Mouse (Mus musculus) forebrain, postnatal 0 days (tissue): ENCODE results near the gene Lrig3. TPM values are rescaled to one million over a fixed set of nuclear protein-coding genes. Genes with fewer than 3 reads are reported as not detected.

Experiments used
- ATAC-seq: fragments of 200-750 bp; cut with Nextera tagmentation; 2 replicates; pipeline ENCODE4 v1.8.0; 2017; ENCODE audit warnings: mild to moderate bottlenecking, moderate library complexity
- DNase-seq: peaks from one replicate; pipeline ENCODE4 v3.0.0-alpha.2; 2015
- H3K27ac ChIP-seq: fragments of 300-500 bp; sonication (generic); 2 replicates; pipeline ENCODE4 v1.5.1; 2014; ENCODE audit warnings: low read depth, mild to moderate bottlenecking, antibody characterized with exemption, low read length, moderate library complexity, mixed read lengths
- H3K27me3 ChIP-seq: fragments of 300-500 bp; sonication (generic); 2 replicates; pipeline ENCODE4 v1.6.1; 2014; ENCODE audit warnings: mild to moderate bottlenecking, low read length, mixed read lengths; ENCODE audit not compliant: insufficient read depth
- H3K36me3 ChIP-seq: fragments of 300-500 bp; sonication (generic); 2 replicates; pipeline ENCODE4 v1.6.1; 2014; ENCODE audit warnings: mild to moderate bottlenecking, moderate library complexity; ENCODE audit not compliant: insufficient read depth
- H3K4me1 ChIP-seq: fragments of 300-500 bp; sonication (generic); 2 replicates; pipeline ENCODE4 v1.6.1; 2014; ENCODE audit warnings: antibody characterized with exemption; ENCODE audit not compliant: insufficient read depth
- H3K4me2 ChIP-seq: fragments of 300-500 bp; sonication (generic); 2 replicates; pipeline ENCODE4 v1.6.1; 2014; ENCODE audit warnings: low read depth, mild to moderate bottlenecking, moderate library complexity
- H3K4me3 ChIP-seq: fragments of 300-500 bp; sonication (generic); 2 replicates; pipeline ENCODE4 v1.5.1; 2014; ENCODE audit warnings: low read depth, low read length, mixed read lengths
- H3K9ac ChIP-seq: fragments of 300-500 bp; sonication (generic); 2 replicates; pipeline ENCODE4 v1.6.1; 2014; ENCODE audit warnings: mild to moderate bottlenecking
- H3K9me3 ChIP-seq: fragments of 300-500 bp; sonication (generic); 2 replicates; pipeline ENCODE4 v1.6.1; 2016; ENCODE audit warnings: low read length
- CTCF ChIP-seq: sonication (generic); IDR thresholded peaks from 2 replicates; pipeline ENCODE4 v1.5.1; 2016; ENCODE audit warnings: antibody characterized with exemption, control low read depth, low read depth
- WGBS: fragments of 180-500 bp; shearing (Covaris S2); extraction: QIAGEN DNeasy Blood & Tissue Kit; methylation state at CpG from one replicate; pipeline ENCODE4 v1.1.7; 2014; 5-methylcytosine and 5-hydroxymethylcytosine counted together
- polyA plus RNA-seq: library from polyadenylated mRNA; unstranded; fragments of >200 nt; fragmentation: Nextera tagmentation; extraction: Ambion mirVana; gene quantifications from 2 replicates; pipeline ENCODE4 v1.2.1, GENCODE M21; 2015
- total RNA-seq: library from RNA; depleted of rRNA; stranded (reverse); fragments of >200 nt; gene quantifications from 2 replicates; pipeline ENCODE4 v1.2.3, GENCODE M21; 2014; rRNA removed

The Lrig3 gene
- total RNA-seq (2.8 and 5.2 TPM in 2 replicates), polyA plus RNA-seq (1.6 and 1.7 TPM in 2 replicates)

DNA sequence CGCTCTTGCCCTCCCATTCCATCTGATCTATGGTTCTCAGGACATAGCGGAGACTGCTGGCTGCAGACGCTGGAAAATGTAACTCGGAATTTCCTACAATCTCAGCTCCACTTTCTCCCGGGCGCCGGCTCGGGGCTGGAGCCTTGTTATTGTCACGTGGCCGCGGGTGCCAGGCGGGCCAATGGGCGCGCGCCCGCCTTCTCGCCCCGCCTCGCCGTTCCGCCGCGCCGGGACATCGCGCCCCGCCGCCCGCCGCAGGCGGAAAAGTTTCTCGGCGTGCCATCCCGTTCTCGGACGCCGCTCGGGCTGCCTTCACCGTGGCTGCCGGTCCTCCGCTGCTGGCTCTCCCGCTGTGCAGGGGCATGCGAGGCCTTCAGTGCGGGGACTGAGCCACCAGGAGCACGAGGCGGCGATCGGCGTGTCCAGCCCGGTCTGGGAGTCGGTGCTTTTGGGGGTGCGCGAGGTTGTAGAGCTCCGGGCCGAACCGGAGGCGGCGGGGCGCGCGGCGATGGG lies at the start of gene Lrig3:
TSS of gene Lrig3 (plus strand) at position 201 of the 513 bp plus-strand sequence.
- H3K27ac ChIP-seq: 0 out of 2 replicates have a peak within 1 kb of the TSS, but pooled peaks have one; percentile 17
- TF ChIP-seq CTCF: no peak
- 2% methylated on average over 62 of the region's 62 CpGs for WGBS
- H3K36me3 ChIP-seq: no peaks in the 10 kb centered on the region
- no peaks in the 10 kb centered on the region for H3K27me3 ChIP-seq
- DNase-seq (peak; percentile 74), ATAC-seq (peak; percentile 92)
- H3K9ac ChIP-seq: peak within 1 kb of the TSS; percentile 43
- peak within 1 kb of the TSS; percentile 97 for H3K4me2 ChIP-seq
- H3K9me3 ChIP-seq: no peaks in the 10 kb centered on the region
- 0 out of 2 replicates have a peak, but pooled peaks cover 3% of the 10 kb centered on the region for H3K4me1 ChIP-seq
- peak within 1 kb of the TSS; percentile 53 for H3K4me3 ChIP-seq

DNA sequence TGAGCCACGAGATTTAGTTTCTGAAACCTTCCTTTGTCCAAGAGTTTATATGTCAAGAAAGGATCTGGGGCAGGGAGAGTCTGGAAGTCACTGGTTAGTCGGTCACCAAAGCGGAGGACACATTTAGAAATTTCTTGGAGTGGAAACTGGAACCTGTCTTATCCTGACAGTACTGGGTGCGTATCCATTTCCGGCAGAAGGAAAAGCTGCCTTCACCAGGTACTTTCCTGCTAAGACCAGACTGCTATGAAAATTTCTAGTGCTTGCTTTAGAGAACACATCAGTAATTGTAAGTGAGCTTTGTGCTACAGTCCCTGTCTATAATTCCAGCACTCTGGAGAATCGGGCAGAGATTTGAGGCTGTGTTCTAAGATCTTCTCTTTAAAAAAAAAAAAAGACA lies 49.2 kb upstream of the Lrig3 start:
- DNase-seq (peak; percentile 25), ATAC-seq (peak; percentile 43)
- no peaks in the 10 kb centered on the region for H3K27me3 ChIP-seq
- no peaks in the 10 kb centered on the region for H3K36me3 ChIP-seq
- no peak overlapping the region for H3K4me3 ChIP-seq
- no peaks in the 10 kb centered on the region for H3K4me1 ChIP-seq
- no peak overlapping the region for H3K4me2 ChIP-seq
- no peak for TF ChIP-seq CTCF
- no peak overlapping the region for H3K9ac ChIP-seq
- no peak overlapping the region for H3K27ac ChIP-seq
- no peaks in the 10 kb centered on the region for H3K9me3 ChIP-seq
- 46% methylated on average over 6 of the region's 6 CpGs for WGBS

DNA sequence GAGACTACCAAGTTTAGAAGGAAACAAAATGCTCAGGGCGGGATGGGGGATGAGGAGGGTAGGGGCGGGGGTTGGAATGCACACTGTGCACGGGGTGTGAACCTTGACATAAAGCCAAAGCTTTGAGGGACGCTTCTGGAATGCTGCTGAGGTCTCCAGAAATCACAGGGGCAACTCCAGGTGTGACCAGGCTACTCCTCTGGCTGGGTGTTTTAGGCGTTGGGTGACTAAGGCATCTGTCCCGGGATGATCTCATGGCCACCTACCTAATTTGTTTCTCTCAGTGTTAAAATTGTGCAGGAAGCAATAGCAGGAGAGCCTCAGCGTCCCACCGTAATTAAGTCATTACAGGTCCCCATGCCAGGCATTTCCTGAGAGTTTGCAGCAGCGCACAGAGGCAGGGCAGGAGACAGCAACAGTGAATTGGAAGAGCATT lies 48.5 kb upstream of the Lrig3 start:
- TF ChIP-seq CTCF: no peak
- Histone ChIP-seq H3K4me3 (no peak overlapping the region), H3K27ac (no peak overlapping the region), H3K27me3 (no peaks in the 10 kb centered on the region), H3K36me3 (no peaks in the 10 kb centered on the region), H3K9ac (no peak overlapping the region), H3K4me1 (no peaks in the 10 kb centered on the region), H3K9me3 (no peaks in the 10 kb centered on the region), H3K4me2 (peak overlapping the region; percentile 27)
- ATAC-seq (no peak), DNase-seq (peak; percentile 15)
- 10% methylated on average over 9 of the region's 9 CpGs for WGBS

DNA sequence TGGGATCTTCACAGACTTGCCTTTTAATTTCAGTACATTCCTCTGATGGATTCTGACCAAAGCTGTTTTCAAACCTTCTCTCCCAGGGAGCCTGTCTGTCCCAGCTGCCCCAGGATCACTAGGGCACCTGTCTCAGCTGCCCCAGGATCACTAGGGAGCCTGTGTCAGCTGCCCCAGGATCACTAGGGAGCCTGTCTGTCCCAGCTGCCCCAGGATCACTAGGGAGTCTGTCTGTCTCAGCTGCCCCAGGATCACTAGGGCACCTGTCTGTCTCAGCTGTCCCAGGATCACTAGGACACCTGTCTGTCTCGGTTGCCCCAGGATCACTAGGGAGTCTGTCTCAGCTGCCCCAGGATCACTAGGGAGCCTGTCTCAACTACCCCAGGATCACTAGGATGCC lies 47.0 kb upstream of the Lrig3 start:
- Histone ChIP-seq H3K4me2 (no peak overlapping the region), H3K36me3 (no peaks in the 10 kb centered on the region), H3K4me3 (no peak overlapping the region), H3K9ac (no peak overlapping the region), H3K27ac (no peak overlapping the region), H3K9me3 (no peaks in the 10 kb centered on the region), H3K4me1 (no peaks in the 10 kb centered on the region), H3K27me3 (no peaks in the 10 kb centered on the region)
- 80% methylated on average over 1 of the region's 1 CpGs for WGBS
- ATAC-seq (no peak), DNase-seq (no peak)
- no peak for TF ChIP-seq CTCF

DNA sequence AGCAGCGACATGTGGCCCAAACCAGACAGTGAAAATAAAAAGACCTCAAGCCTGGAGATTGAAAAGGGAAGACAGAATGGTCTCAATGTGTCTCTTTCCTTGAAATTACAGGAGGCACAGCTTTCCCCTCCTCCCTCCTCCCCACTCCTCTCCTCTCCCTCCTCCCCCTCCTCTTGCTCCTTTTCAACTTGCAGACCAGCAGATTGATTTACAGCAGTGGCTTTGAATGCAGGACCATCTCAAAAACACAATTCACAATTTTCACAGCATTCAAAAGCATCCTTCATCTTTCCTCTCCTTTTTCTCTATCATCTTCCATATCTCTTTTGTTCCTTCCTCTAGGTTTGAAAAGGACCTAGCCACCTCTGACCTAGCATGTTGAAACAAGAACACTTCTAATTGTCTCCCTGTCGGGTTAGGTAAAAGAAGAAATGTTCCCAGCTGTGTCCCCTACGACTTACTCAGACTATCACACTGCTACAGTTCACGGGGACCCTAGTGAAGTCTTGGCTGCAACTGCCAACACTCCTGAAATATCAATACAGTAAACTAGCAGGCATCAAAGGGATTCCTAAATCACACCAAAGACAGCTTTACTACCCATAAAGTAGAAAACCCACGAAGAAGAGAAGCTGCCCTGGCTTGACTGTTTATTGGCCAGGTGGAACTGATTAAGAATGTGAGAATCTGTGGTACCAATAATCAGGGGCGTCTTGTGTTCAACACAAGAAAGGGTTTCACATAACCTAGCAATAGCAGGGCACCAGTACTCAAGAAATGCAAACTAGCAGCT lies 44.1 kb upstream of the Lrig3 start:
- DNase-seq: no peak
- ATAC-seq: no peak
- Histone ChIP-seq H3K4me2 (no peak overlapping the region), H3K27ac (no peak overlapping the region), H3K9ac (no peak overlapping the region), H3K4me3 (no peak overlapping the region), H3K9me3 (0 out of 2 replicates have a peak, but pooled peaks cover 4% of the 10 kb centered on the region), H3K36me3 (no peaks in the 10 kb centered on the region), H3K4me1 (no peaks in the 10 kb centered on the region), H3K27me3 (no peaks in the 10 kb centered on the region)
- TF ChIP-seq CTCF: no peak
- 37% methylated on average over 6 of the region's 6 CpGs for WGBS

DNA sequence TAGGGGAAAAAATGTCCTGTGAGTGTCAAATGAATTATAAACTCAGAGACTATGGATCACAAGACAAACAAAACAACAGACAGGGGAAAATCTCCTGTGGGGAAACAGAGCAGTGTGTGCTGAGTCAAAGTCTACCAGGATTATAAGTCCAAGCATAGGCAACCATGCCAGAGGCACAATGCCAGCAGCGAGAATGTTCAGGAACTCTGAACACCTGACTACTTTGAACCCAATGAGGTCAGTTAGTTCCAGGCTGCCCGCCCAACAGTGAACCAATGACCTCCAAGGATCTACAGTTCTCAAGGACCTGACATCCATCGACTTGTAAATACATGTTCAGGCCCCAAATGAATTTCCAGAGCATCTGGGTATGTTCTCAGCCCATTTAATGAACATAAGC lies 36.0 kb upstream of the Lrig3 start:
- ATAC-seq: no peak
- 93% methylated on average over 3 of the region's 3 CpGs for WGBS
- H3K36me3 ChIP-seq: no peaks in the 10 kb centered on the region

DNA sequence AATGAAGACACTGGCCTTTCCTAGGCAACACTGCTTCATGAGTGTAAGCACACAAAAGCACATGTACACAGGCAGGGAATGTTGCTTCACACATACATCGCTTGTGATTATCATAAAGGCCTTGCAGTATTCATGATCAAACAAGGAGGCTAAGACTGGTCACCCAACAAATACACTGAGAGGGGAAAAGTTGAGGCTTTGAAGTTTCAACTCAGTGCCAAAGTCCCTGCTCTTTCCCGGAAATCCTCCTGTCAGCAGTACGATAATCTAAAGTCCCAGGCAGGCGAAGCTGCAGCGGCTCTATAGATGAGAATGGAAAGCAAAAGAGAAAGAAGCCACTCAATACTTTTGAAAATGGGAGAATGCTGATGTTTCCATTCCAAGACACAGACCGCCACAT lies 32.6 kb upstream of the Lrig3 start:
- Histone ChIP-seq H3K27me3 (no peaks in the 10 kb centered on the region), H3K36me3 (no peaks in the 10 kb centered on the region), H3K9ac (no peak overlapping the region), H3K9me3 (no peaks in the 10 kb centered on the region), H3K4me2 (no peak overlapping the region), H3K27ac (no peak overlapping the region), H3K4me3 (no peak overlapping the region), H3K4me1 (no peaks in the 10 kb centered on the region)
- 64% methylated on average over 6 of the region's 6 CpGs for WGBS
- no peak for TF ChIP-seq CTCF
- ATAC-seq (no peak), DNase-seq (no peak)

More for the DNA sequence above, 36.0 kb upstream of the Lrig3 start:
- no peak overlapping the region for H3K9ac ChIP-seq
- no peaks in the 10 kb centered on the region for H3K27me3 ChIP-seq
- no peak for TF ChIP-seq CTCF
- H3K4me2 ChIP-seq: no peak overlapping the region
- no peak for DNase-seq
- no peaks in the 10 kb centered on the region for H3K9me3 ChIP-seq
- no peak overlapping the region for H3K4me3 ChIP-seq
- H3K27ac ChIP-seq: no peak overlapping the region
- no peaks in the 10 kb centered on the region for H3K4me1 ChIP-seq
